Mouse (Mus musculus) neural tube, embryonic 12.5 days (tissue): ENCODE results near the gene Ndufb7. TPM values are rescaled to one million over a fixed set of nuclear protein-coding genes. Genes with fewer than 3 reads are reported as not detected.
"Not testable (repeated sequence)": the region's sequence is repeated elsewhere in the genome, so short reads cannot be mapped to it uniquely, and the experiment has no call there.

ENCODE experiments used
- ATAC-seq: fragments of 200-750 bp; cut with Nextera tagmentation; 2 replicates; pipeline ENCODE4 v1.8.0; 2017; ENCODE audit warnings: low read depth, mild to moderate bottlenecking, moderate TSS enrichment, moderate library complexity; ENCODE audit not compliant: low FRiP score
- H3K27ac ChIP-seq: fragments of 300-500 bp; sonication (generic); 2 replicates; pipeline ENCODE4 v1.5.1; 2016
- H3K27me3 ChIP-seq: fragments of 300-500 bp; sonication (generic); replicated peaks from 2 replicates; pipeline ENCODE4 v1.6.1; 2016; ENCODE audit warnings: mild to moderate bottlenecking
- H3K36me3 ChIP-seq: fragments of 300-500 bp; sonication (generic); 2 replicates; pipeline ENCODE4 v1.6.1; 2016; ENCODE audit warnings: mild to moderate bottlenecking
- H3K4me1 ChIP-seq: fragments of 300-500 bp; sonication (generic); 2 replicates; pipeline ENCODE4 v1.6.1; 2016
- H3K4me2 ChIP-seq: fragments of 300-500 bp; sonication (generic); replicated peaks from 2 replicates; pipeline ENCODE4 v1.6.1; 2016; ENCODE audit warnings: mild to moderate bottlenecking
- H3K4me3 ChIP-seq: fragments of 300-500 bp; sonication (generic); 2 replicates; pipeline ENCODE4 v1.5.1; 2016
- H3K9ac ChIP-seq: fragments of 300-500 bp; sonication (generic); 2 replicates; pipeline ENCODE4 v1.6.1; 2016; ENCODE audit warnings: mild to moderate bottlenecking
- H3K9me3 ChIP-seq: fragments of 300-500 bp; sonication (generic); 2 replicates; pipeline ENCODE4 v1.6.1; 2016; ENCODE audit warnings: mild to moderate bottlenecking
- WGBS: fragments of 180-500 bp; shearing (Covaris S2); methylation state at CpG from one replicate; pipeline ENCODE4 v1.1.7; 2016; 5-methylcytosine and 5-hydroxymethylcytosine counted together
- polyA plus RNA-seq: library from polyadenylated mRNA; unstranded; fragments of >200 nt; fragmentation: Nextera tagmentation; extraction: Ambion mirVana; gene quantifications from 2 replicates; pipeline ENCODE4 v1.2.1, GENCODE M21; 2016

Ndufb7 gene
- polyA plus RNA-seq, 1 experiment from 2014 or later: 343 TPM

GRCm38 (mm10) chr8:83594167-83595049 is 27.9 kb downstream of the Ndufb7 start:
- Histone ChIP-seq H3K27me3 (no peaks in the 10 kb centered on the region), H3K4me1 (peaks cover 35% of the 10 kb centered on the region), H3K36me3 (no peaks in the 10 kb centered on the region), H3K27ac (peak overlapping the region; percentile 69), H3K4me3 (peak overlapping the region; percentile 59), H3K4me2 (peak overlapping the region; percentile 71), H3K9me3 (no peaks in the 10 kb centered on the region), H3K9ac (peak overlapping the region; percentile 76)
- WGBS: under 1% methylated on average over 43 of the region's 43 CpGs
- peak; percentile 97 for ATAC-seq

- Histone ChIP-seq H3K4me3 (peak overlapping the region; percentile 59), H3K9ac (0 out of 2 replicates have a peak overlapping the region, but pooled peaks have one; percentile 50), H3K27ac (peak overlapping the region; percentile 69), H3K4me2 (peak overlapping the region; percentile 71), H3K4me1 (peaks cover 31% of the 10 kb centered on the region)
- ATAC-seq: peak; percentile 42
- not testable (repeated sequence) for H3K9me3 ChIP-seq, H3K36me3 ChIP-seq, H3K27me3 ChIP-seq
- 58% methylated on average over 3 of the region's 3 CpGs for WGBS
These were observed 28.5 kb downstream of the Ndufb7 start for GRCm38 (mm10) chr8:83595050-83595345.

DNA sequence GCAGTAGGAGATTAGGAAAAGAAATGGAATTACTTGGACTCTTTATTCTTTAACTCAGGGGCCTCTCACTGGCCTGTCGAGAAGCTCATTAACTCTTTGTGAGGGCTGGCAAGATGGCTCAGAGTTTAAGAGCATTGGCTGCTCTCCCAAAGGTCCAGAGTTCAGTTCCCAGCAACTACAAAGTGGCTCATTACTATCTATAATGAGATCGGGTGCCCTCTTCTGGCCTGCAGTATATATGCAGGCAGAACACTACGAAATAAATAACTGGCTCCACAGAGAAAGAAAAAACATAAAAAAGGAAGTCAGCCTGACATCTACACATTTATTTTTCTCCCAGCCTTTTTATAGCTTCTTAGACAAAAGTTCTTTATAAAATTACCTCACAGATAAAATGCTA is 29.9 kb downstream of the Ndufb7 start:
- H3K27me3 ChIP-seq: no peaks in the 10 kb centered on the region
- H3K4me3 ChIP-seq: no peak overlapping the region
- H3K9ac ChIP-seq: no peak overlapping the region
- H3K4me2 ChIP-seq: no peak overlapping the region
- H3K36me3 ChIP-seq: no peaks in the 10 kb centered on the region
- H3K27ac ChIP-seq: no peak overlapping the region
- 29% methylated on average over 3 of the region's 3 CpGs for WGBS
- H3K4me1 ChIP-seq: peaks cover 19% of the 10 kb centered on the region
- ATAC-seq: no peak
- no peaks in the 10 kb centered on the region for H3K9me3 ChIP-seq

DNA sequence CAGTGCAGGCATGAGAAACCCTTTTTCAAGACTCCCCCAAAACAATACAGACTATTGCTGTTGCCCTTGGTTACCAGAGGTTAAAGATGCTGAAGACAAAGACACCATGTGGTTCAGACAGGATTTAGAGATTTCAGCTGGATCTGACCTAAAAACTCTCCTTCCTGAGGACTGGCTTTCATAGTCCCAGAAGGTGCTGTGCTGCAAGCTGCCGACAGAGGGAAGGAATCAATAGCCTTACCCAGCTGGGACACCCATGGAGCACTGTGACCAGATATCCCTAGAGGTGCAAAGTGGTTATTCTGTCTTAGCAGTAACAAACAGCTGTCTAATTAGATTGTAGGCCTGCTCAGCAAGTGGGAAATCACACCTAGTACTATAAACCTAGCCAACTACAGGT is 31.7 kb downstream of the Ndufb7 start:
- H3K9ac ChIP-seq: no peak overlapping the region
- no peak overlapping the region for H3K27ac ChIP-seq
- H3K4me3 ChIP-seq: no peak overlapping the region
- ATAC-seq: no peak
- no peaks in the 10 kb centered on the region for H3K27me3 ChIP-seq
- H3K36me3 ChIP-seq: no peaks in the 10 kb centered on the region
- no peaks in the 10 kb centered on the region for H3K9me3 ChIP-seq
- WGBS: 0% methylated on average over 1 of the region's 1 CpGs
- H3K4me1 ChIP-seq: peaks cover 3% of the 10 kb centered on the region; the same call in 1 of the 2 replicates
- no peak overlapping the region for H3K4me2 ChIP-seq

DNA sequence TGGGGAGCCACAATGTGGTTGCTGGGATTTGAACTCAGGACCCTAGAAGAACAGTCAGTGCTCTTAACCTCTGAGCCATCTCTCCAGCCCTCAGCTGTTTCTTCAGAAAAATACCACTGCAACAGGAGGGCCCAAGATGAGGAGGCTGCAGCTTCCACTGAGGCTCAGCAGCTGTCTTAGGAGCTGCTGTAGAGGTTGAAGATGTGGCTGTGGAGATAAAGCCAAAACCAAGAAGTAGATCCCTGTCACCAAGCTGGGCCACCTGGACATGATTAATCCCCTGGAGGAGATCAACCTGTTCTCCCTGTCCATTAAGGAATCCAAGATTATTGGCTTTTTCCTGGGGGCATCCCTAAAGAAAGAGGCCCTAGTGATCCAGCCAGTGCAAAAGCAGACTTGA is 33.3 kb downstream of the Ndufb7 start:
- Histone ChIP-seq H3K4me2 (no peak overlapping the region), H3K9me3 (no peaks in the 10 kb centered on the region), H3K4me1 (no peaks in the 10 kb centered on the region), H3K4me3 (no peak overlapping the region), H3K27me3 (no peaks in the 10 kb centered on the region), H3K36me3 (no peaks in the 10 kb centered on the region), H3K27ac (no peak overlapping the region), H3K9ac (no peak overlapping the region)
- no peak for ATAC-seq

DNA sequence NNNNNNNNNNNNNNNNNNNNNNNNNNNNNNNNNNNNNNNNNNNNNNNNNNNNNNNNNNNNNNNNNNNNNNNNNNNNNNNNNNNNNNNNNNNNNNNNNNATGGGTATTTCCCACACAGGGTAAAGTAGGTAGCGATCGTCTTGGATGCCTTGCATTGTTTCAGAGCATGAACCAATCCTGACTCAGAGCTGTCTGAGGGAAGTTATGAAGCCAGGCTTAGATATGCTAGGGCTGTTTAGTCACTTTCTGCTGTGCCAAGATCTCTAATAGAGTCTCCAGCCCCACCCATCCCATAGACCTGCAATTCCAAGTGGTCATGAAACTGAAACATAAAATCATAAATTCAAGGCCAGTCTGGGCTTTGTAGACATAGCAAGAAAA is 36.2 kb downstream of the Ndufb7 start:
- 86% methylated on average over 2 of the region's 2 CpGs for WGBS
- Histone ChIP-seq H3K9ac (no peak overlapping the region), H3K4me3 (no peak overlapping the region), H3K9me3 (no peaks in the 10 kb centered on the region), H3K27ac (no peak overlapping the region), H3K27me3 (no peaks in the 10 kb centered on the region), H3K4me2 (no peak overlapping the region), H3K4me1 (peaks cover 8% of the 10 kb centered on the region), H3K36me3 (no peaks in the 10 kb centered on the region)
- no peak for ATAC-seq

DNA sequence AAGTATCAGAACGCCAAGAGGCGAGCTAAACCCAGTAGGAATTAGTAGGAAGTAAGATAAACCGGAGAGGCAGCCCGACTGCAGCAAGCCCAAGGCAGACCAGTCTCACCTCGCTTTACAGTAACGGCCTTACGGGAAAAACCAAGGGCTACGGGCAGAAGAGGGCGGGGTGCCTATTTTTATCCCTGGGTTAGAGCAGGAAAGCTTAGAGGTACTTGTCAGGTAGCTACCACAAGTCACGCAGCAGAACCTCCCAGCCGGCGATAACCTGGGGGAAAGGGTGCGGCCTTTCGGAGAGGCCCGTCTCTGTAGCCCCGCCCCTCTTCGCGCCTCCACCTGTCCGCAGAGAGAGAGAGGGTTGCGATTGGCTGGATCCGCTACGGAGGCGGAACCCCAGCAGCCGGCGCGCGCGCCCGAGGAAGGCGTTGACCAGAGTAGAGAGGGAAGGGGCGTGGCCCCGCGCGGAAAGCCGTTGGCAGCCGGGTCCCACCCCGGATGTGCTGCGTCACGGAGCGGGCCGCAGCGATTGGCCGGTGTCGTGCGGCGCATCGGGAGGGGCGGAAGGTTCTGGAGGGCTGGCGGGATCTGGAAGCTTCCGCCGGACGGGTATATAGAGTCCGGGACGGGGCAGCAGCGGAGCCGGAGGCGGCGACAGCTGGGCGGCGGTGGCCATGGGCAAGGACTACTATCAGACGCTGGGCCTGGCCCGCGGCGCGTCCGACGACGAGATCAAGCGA is 41.4 kb downstream of the Ndufb7 start, which contains the start of the genes Tecr and Dnajb1:
Gene Tecr, minus strand, starts transcription at position 311 of the 737 bp plus-strand sequence.
Gene Dnajb1, plus strand, starts transcription at position 533 of the 737 bp plus-strand sequence.
- Histone ChIP-seq H3K36me3 (peaks cover 32% of the 10 kb centered on the region), H3K9me3 (no peaks in the 10 kb centered on the region), H3K4me1 (peaks cover 18% of the 10 kb centered on the region), H3K9ac (peak within 1 kb of the TSS; percentile 84), H3K4me3 (peak within 1 kb of the TSS; percentile 82), H3K4me2 (peak within 1 kb of the TSS; percentile 68), H3K27ac (peak within 1 kb of the TSS; percentile 94), H3K27me3 (no peaks in the 10 kb centered on the region)
- under 1% methylated on average over 69 of the region's 69 CpGs for whole genome bisulfite sequencing
- peak; percentile 98 for ATAC-seq

DNA sequence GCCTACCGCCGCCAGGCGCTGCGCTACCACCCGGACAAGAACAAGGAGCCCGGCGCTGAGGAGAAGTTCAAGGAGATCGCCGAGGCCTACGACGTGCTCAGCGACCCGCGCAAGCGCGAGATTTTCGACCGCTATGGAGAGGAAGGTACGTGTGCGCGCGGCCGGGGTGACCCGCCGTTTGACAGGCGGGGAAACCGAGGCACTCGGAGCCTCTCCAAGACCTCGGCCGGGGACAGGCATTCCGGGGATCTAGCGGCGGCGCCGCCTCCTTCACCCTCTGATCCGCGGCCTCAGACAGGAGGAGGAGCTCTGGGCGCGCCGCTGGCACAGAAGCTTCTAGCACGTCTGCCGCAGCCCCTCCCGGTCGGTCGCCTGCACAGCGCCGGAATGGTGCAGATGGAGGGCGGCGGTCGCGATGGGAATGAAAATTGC is 41.9 kb downstream of the Ndufb7 start:
- peak overlapping the region; percentile 82 for H3K4me3 ChIP-seq
- H3K27ac ChIP-seq: peak overlapping the region; percentile 94
- H3K4me2 ChIP-seq: peak overlapping the region; percentile 68
- H3K9me3 ChIP-seq: no peaks in the 10 kb centered on the region
- peak; percentile 77 for ATAC-seq
- peak overlapping the region; percentile 84 for H3K9ac ChIP-seq
- H3K4me1 ChIP-seq: peaks cover 18% of the 10 kb centered on the region
- H3K27me3 ChIP-seq: no peaks in the 10 kb centered on the region
- under 1% methylated on average over 51 of the region's 51 CpGs for WGBS
- peaks cover 36% of the 10 kb centered on the region for H3K36me3 ChIP-seq

GRCm38 (mm10) chr8:83609086-83609485 is 42.6 kb downstream of the Ndufb7 start:
- peak overlapping the region; percentile 84 for H3K9ac ChIP-seq
- no peak overlapping the region for H3K27ac ChIP-seq
- 41% methylated on average over 9 of the region's 9 CpGs for WGBS
- ATAC-seq: no peak
- H3K4me1 ChIP-seq: peaks cover 18% of the 10 kb centered on the region
- no peaks in the 10 kb centered on the region for H3K9me3 ChIP-seq
- peaks cover 40% of the 10 kb centered on the region for H3K36me3 ChIP-seq
- H3K4me3 ChIP-seq: peak overlapping the region; percentile 82
- no peaks in the 10 kb centered on the region for H3K27me3 ChIP-seq
- H3K4me2 ChIP-seq: peak overlapping the region; percentile 68

DNA sequence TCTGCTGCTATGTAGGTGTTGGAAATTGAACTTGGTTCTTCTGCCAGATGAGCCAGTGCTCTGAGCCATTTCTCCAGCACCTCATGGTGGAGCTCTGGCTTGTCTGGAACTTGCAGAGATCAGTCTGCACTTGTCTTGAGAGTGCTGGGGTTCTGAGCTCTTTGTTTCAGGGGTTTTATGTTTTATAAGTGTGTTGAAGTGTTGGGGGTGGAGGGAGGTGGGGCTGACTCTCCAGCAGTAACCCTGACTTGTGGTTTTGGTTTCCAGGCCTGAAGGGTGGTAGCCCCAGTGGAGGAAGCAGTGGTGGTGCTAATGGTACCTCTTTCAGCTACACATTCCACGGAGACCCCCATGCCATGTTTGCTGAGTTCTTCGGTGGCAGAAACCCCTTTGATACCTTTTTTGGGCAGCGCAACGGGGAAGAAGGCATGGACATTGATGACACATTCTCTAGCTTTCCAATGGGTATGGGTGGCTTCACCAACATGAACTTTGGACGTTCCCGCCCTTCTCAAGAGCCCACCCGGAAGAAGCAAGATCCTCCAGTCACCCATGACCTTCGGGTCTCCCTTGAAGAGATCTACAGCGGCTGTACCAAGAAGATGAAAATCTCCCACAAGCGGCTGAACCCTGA is 43.2 kb downstream of the Ndufb7 start:
- 98% methylated on average over 10 of the region's 10 CpGs for WGBS

DNA sequence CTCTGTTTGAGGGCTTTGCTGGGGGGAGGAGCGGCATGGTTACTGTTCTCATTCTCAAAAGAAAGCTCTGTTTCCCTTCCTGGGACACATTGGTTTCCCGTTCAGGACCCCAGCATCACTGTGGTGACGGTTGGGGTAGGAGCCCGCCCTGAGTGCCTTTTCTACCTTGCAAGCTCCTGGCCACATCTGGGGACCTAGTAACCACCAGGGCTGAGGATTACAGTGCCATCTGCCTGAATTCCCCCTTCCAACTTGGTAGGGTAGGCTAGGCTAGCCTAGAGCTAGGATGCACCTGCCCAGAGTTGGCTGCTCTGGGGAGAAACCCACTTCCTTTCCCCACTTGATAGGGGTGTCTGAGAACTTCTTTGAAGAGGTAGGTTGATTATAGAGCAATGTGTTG is 45.5 kb downstream of the Ndufb7 start:
- H3K27me3 ChIP-seq: no peaks in the 10 kb centered on the region
- H3K4me3 ChIP-seq: no peak overlapping the region
- peaks cover 16% of the 10 kb centered on the region for H3K4me1 ChIP-seq
- 95% methylated on average over 4 of the region's 4 CpGs for WGBS
- no peak for ATAC-seq
- no peak overlapping the region for H3K27ac ChIP-seq
- H3K4me2 ChIP-seq: no peak overlapping the region
- no peak overlapping the region for H3K9ac ChIP-seq
- H3K36me3 ChIP-seq: peaks cover 44% of the 10 kb centered on the region
- no peaks in the 10 kb centered on the region for H3K9me3 ChIP-seq

More for the DNA sequence above, 43.2 kb downstream of the Ndufb7 start:
- Histone ChIP-seq H3K4me1 (peaks cover 18% of the 10 kb centered on the region), H3K4me2 (peak overlapping the region; percentile 68), H3K27me3 (no peaks in the 10 kb centered on the region), H3K27ac (no peak overlapping the region), H3K36me3 (peaks cover 44% of the 10 kb centered on the region), H3K9ac (peak overlapping the region; percentile 84; the same call in 1 of the 2 replicates), H3K9me3 (no peaks in the 10 kb centered on the region), H3K4me3 (peak overlapping the region; percentile 82)
- ATAC-seq: no peak

GRCm38 (mm10) chr8:83613695-83614094 is 47.2 kb downstream of the Ndufb7 start:
- Histone ChIP-seq H3K36me3 (peaks cover 44% of the 10 kb centered on the region), H3K27me3 (no peaks in the 10 kb centered on the region), H3K27ac (no peak overlapping the region), H3K4me3 (no peak overlapping the region), H3K4me2 (no peak overlapping the region), H3K4me1 (peaks cover 10% of the 10 kb centered on the region), H3K9ac (no peak overlapping the region), H3K9me3 (no peaks in the 10 kb centered on the region)
- ATAC-seq: no peak
- 94% methylated on average over 4 of the region's 4 CpGs for WGBS
